Mouse (Mus musculus) monocyte, adult 2 months (primary cell): ENCODE measurements around the gene 4933407L21Rik.

Experiments used
- DNase-seq, 2 experiments: peaks; one replicate each; pipeline ENCODE4 v3.0.0; 2022; ENCODE audit warnings: low spot score in 2 of 2, low read depth in 1 of 2

The 4933407L21Rik gene

DNA sequence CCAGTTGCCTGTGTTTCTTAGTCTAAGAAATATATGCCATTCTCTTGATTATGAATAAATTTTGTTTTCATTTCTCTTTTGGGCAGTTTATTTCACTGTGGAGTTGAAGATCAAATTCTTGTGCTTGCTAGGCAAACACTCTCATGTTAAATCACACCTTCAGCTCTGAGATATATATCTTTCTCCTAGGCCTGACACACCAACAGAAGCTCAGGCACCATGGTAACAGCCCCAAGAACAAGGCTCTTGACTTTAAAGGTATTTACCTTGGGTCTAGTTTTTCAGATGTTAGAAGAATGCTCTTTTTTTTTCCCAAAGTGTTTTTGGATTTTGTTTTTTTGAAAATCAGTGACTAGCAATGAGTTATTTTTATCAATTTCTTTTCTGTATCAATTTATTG is 12.4 kb upstream of the 4933407L21Rik start:
- no peak for DNase-seq

DNA sequence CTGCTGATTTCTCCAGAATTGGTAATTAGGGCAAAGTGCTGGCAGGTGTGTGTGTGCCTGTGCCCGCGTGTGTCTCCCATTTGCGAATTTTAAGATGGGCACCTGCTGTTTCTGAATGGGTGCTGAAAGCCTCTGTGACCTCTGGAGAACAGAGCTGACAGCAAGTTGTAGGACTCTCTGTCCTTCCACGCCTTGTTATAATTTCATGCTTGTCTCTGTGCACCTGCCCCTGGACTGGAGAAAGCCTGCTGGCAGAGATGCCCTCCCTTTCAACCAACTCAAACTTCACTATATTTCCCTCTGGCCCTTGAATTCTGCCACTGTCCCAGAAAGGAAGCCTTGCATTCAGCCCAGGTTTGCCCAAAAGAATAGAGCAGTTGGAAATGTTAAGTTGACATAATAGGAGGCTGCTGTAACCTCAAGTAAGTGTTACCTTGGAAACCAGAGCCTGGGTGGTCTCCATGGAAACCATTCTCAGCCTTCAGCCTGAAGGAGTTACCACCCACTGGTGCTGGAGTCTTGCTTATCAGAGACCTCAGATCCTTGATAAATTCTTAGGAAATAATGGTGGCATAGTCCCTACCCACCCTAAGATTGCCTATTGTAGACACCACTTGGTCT is 11.3 kb upstream of the 4933407L21Rik start:
- no peak for DNase-seq

DNA sequence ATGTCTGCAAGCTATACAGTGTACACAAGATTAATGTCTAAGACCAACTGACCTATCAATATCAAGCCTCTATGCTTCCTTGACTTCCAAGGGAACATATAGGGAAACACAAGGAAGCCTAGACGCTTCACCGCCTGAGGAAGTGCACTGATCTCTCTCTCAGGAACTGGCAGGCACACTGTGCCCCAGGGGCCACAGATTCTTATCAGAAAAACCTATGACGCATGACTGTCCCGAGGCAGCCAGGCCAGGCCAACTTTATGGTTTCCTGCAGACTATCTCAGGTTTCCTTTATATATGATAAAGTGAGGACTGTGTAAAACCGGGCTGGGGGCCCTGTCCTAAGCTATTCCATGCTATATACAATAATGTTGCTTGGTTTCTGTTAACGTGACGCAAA is 8.7 kb upstream of the 4933407L21Rik start:
- DNase-seq = no peak

DNA sequence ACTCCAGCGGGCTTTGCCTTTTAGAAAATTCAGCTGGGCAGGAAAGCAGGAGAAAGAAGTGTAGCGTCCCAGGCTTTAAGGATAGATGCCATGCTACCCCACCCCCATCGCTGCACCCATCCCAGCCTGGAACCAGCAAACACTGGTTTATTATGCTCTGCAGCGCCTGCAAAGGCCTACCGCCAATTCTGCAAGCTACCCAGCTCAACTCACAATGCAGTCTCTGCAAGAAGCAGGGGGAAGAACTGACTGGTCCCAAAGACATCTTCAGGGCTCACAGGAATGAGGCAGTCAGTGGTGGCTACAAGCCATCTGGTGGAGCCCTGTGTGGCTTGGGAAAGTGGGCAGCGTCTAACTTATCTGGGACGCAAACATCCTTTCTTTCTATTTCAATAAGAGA is 6.6 kb upstream of the 4933407L21Rik start:
- no peak for DNase-seq

DNA sequence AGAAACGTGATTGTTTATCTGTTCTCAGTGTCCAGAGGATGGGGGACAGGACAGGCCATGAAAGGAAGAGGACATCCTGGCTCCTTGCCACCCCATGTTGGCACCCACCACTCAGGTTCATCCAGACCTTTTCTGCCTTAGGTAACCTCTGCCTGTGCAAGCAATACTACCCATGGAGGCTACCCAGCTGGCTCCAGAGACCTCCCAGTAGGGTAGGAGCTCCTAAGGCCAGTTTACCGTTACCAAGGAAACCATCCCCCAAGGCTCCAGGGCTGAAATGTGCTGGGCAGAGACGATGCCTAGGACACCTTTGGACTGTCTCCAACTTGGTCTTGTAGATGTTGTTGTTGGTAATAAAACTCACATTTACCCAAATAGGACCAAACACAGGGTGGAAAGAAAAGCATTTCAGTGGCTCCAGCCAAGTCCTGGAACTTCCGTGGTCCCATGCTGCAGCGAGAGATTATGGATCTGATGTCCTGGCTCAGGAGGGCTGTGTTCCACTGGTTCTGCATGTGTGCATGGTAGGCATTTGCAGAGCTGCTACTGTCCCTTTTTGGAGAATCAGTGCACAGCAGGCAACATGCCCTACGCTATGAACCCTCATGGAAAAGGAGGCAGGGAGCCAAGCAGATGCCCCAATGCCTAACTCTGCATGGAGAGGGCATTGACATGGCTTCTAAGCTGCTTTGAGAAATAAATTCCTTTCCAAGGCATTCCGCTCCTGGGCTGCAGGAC is 6.0 kb upstream of the 4933407L21Rik start:
- no peak for DNase-seq

DNA sequence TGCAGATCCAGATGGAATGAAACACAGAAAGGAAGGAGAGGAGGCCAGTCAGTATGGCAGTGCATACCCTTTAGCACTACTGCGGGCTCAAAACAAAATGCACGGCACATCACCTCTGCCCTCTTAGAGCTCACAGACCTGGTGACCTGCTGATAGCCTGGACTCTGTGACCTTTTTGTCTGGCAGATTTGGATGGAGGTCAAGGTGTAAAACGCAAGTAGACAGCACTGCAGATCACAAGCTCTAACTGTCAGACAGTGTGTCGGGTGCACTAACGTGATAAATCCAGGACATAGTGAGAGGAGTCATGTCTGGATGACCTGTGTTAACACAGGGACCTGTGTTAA is 5.4 kb upstream of the 4933407L21Rik start:
- no peak for DNase-seq

DNA sequence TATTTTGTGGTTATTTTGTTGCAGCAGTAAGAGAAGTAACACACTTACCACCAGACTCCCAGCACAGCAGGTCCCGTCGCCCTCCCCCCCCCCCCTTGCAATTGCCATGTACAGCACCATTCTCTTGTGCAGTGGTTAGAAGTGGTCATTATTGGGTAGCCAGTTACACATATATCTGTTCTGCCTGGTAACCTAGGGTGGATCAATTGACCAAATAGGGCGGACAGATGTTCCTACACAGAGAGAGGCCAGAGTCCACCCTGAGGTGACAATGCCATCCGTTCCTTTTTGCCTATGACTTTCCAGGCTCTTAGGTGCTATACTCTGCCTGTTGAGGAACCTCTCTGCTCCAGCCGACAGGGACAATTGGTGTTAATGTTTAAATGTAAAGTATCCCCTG is 3.1 kb upstream of the 4933407L21Rik start:
- no peak for DNase-seq

DNA sequence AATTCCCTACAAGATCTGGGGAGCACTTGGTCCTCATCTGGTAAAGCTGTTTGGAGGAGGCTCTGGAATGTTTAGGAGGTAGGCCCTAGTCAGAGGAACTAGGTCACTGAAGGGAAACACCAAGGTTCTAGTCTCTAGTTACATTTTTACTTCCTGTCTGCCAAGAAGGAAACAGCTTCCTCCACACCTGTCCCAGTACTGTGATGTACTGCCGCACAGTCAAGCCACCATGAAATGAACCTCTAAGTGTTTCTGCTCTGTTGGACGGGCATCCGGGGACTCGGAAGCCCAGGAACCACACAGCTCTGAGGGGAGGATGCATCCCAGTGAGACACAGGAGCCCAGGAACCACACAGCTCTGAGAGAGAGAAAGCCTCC is 394 bp downstream of the 4933407L21Rik start:
- no peak for DNase-seq

DNA sequence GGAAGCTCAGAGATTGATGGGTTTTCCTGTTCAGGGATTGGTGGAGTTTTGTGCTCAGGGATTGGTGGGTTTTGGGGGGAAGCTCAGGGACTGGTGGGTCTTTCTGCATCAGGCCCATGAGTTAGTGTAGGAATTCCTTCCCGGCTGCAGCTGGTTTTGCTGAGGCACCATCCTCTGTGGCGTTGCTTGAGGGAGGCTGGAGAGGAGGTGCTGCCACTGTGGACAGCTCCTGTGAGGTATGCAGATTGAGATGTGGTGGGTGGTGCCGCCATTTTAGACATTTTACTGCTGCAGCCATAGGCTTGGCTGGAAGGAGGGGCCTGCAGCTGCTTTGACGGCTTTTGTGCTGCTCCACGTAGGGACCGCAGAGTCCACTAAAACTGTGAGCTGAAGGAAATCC is 1.1 kb downstream of the 4933407L21Rik start:
- no peak for DNase-seq

DNA sequence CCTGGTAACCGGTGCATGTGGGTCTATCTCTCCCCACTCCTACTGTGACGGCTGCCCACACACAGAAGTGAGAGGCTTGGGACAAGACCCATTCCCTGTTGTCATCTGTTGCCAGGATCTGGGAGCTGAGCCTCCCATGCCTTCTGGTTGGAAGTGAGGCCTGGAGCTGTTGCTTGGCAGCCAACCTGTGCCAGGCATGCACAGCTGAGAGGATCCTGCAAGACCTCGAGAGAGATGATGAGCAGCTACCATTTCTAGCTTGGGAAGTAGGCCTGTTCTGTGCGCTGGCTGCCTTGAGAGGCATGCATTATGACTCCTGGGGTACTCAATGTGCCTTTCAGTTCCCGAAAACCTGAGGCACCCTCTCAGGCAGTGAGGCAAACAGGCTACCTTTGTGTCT is 2.9 kb downstream of the 4933407L21Rik start:
- DNase-seq = no peak

DNA sequence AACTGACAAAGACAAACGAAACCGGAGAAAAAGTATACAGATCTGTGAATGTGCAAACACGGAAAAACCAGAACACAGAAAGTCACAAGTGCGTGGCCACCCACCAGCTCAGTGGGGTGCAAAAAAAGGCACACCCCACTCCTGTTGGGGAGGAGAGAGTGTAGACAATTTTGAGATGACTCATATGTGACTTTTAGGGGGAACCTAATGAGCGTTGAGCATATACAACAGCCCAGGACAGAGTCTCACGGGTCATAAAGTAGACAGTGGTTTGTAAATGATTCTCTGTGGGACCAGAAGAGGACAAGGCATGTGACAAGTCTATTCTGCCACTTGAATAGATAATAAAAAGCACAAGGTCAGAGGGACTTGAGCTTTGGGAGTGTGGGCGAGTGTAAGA is 4.9 kb downstream of the 4933407L21Rik start:
- no peak for DNase-seq

DNA sequence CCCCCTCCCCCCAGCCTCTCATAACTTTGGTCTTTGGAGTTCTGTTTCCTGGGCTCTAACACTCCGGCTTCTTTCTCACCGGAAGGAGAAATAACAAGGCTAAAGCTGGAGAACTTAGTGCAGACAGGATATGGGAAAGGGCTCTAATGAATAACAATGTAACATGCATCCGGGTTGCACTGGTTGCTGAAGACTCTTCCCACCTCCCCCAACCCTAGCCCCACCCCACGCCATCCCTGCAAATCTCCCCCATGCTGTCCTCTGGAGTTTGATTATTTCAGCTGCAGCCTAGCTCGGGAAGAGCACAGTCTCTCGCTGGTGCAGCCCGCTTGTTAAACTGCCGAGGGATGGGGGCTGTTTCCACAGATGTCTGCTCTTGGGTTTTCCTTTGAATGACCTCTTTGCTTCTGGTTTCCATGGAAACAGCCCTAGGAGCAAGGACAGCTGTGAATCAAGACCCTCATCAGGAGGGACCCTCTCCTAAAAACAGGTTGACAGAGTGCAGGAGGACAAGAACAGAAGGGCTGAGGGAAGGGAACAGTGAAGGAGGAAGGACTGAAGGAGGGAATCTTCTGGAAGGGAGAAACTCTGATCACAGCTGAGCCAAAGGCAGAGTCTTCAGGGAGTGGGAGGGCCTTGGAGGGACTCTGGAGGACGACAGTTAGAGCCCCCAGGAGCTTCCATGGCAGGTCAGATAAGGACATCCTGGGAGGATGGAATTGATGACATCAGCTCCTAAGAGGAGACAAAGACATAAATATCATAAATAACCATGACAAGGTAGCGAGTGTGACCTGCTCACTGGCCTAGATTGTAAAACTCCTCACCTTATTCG is 5.6 kb downstream of the 4933407L21Rik start:
- DNase-seq = no peak

DNA sequence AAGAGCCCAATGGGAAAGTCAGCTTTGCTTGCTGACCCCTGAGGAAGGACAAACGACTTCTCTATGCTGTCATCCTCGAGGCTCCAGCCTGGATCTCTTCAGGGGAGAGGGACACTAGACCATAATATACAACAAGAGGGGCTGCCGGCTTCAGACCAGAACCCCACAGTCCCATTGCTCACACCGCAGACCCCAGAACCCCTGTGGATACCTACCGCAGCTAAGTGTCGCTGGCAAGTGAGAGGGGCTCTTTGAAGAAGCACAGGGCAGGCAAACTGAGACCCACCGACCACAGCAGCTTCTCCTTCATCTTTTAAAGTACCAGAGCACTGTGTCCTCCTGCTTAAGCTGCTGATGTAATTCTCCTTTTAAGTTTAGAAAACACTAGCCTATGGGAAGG is 6.3 kb downstream of the 4933407L21Rik start:
- no peak for DNase-seq

DNA sequence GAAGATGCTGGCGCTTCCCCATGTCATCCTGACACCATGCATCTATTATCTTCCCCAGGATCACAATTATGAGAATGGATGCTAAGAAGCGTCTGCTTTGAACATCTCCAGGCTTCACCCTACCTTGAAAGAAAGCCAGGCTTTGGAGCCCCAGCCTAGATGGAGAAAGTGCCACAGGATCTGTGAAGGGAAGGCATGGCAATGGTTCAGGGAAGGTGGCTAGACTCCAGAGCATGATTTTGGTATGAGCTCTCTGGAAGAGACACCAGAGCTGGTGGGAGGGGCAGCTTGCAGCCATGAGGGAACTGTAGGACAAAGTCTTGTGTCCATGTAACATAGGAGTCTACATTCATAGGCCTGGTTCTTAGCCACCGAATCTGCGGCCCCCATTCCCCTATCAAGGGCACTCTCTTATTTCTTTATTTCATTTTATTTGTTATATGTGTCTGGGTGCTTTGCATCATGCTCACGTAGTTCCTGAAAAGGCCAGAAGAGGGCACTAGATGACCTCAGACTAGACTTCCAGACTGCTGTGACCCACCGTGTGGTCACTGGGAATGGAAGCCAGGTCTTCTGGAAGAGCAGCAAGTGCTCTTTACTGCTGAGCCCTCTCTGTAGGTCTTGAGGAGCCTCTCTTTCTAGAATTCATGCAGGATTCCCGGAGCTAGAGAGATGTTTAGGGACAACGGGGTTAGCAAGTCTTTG is 7.0 kb downstream of the 4933407L21Rik start:
- peak in 1 of 2 experiments; percentile 27 for DNase-seq

DNA sequence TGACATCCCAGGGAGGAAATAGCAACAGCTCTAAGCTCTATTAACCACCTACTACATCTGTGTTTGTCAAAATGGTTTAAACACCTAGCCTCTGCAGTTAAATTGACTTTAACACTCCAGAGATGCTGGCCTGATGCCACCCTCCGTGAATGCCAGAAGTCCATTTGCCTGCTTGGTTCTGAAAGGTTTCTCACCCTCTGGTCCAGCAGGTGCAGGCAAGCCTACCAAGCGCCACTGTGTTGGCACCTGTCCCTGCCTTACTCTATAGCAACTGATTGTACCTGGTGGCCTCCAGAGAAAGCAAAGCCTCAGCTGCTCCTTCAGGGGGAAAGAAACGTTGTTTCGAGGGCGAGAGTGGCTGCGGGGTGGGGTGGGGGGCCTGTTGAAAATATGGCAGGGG is 8.0 kb downstream of the 4933407L21Rik start:
- no peak for DNase-seq

DNA sequence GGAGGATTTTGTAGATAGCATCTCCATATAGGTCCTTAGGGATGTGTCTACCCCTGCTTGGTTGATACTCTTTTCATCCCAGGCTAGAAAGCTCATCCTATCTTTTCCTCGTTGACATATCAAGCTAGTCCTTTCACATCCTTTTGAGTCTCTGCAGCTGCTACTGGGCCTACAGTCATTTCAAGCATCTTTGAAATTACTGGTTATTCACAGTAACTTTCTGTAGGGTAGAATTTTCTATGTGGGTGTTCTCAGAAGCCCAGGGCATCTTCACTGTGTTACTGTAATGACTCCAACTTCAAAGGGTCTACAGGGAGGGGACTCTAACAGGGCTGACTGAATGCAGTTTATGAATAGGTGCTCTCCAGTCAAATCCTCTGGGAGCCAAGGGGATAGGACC is 9.0 kb downstream of the 4933407L21Rik start:
- no peak for DNase-seq

DNA sequence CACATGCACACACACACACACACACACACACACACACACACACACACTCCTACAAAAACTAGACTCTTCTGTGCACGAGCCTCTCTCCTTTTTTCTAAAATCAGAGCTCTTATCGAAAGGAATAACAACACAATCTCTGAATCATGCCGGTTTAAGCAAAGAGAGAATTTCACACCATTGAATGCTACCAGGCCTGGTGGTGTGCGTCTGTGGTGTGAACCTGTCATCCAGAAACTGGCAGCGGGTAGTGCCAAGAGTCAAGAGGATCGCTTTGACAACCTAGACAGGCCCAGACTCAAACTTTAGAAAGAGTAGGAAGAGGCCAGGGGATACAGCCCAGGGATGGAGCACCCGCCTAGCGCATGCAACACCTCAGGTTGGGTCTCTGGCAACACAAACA is 14.0 kb downstream of the 4933407L21Rik start:
- DNase-seq = no peak

DNA sequence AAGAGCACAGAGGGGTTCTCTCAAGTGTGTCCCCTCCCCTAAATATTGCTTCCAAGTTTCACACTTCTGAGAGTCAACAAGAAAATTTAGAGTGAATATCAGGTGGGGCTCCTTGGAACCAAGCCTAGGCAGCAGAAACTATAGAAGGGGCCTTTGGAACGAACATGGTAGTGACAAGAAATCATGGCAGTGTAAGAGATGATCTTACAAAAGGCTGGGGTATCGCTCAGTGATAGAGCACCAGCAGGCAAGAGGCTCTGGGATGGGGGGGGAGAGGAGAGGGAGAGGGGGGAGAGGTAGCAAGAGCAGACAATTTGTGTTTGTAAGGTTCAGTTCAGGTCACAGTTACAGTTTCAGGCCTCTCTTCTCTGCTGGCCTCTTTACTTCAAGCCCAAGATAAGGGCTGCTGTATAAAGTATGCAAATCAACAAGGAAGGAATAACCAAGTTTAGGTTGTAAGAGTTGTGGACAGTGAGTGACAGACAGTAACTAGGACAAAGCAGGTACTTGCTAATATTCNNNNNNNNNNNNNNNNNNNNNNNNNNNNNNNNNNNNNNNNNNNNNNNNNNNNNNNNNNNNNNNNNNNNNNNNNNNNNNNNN is 20.9 kb downstream of the 4933407L21Rik start:
- DNase-seq = no peak

DNA sequence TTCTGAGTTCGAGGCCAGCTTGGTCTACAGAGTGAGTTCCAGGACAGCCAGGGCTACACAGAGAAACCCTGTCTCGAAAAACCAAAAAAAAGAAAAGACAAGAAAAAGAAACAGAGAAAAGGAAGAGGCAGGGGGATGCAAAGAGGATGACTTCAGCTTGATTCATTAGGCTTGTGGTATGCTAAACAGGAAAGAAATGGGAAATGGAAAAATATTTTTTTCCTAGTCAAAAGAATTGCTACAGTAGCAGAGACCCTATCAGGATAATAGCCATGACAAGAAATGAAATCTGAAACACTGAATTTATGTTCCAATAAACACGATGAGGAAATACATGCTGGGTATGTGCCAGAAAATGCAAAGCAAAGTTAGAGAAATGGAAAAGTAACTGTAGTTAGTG is 26.9 kb downstream of the 4933407L21Rik start:
- no peak for DNase-seq

DNA sequence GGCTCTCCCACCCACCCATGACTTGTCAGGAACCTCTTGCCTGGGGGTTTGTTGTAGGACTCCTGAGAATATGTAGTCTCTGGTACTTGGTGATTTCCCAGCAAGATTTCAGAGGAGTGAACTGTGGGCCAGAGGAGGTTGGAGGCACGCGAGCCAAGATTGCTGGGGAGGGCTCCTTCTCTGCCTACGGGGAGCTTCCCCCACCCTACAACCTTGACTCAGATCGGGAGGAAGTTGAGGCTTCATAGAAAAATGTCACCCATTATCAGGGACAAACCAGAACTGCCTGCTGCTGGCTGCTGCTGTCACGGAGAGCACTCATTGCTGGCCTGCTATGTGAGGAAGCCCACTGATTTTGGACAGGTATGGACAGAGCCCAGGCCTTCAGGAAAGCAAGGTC is 29.0 kb downstream of the 4933407L21Rik start:
- no peak for DNase-seq

DNA sequence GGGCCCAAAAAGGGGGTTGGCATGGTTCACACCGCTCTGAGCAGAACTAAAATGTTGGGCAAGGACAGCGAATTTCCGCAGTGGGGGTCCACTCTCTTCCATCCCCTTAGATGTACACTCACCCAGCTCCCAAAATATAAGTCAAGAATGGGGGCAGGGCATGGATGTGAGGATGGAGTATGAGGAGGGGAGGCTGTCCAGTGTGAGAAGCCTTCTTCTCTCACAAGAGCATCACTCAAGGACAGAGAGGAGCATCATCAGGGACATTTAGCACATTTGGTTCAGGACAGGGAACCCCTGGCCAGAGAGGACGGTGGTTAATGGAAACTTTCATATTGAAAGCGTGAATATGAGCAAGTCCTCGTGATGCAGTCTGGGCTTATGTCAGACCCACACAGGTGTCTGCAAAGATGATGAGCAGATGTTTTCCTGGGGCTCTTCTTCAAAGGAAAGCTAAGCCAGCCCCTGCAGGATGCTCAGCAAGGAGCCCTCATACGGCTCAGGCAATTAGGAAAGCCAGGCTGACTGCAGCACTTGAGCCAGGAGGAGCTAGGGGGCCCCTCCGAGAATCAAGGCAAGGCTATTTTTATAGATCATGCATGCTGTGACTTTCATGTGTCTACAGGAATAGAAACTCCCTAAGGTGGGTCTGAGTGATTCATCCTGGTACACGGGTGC is 29.8 kb downstream of the 4933407L21Rik start:
- no peak for DNase-seq
